Mouse (Mus musculus): ENCODE measurements around the gene Olfr1012.
"Not testable (repeated sequence)": the region's sequence is repeated elsewhere in the genome, so short reads cannot be mapped to it uniquely, and the experiment has no call there.

Olfr1012 gene

DNA sequence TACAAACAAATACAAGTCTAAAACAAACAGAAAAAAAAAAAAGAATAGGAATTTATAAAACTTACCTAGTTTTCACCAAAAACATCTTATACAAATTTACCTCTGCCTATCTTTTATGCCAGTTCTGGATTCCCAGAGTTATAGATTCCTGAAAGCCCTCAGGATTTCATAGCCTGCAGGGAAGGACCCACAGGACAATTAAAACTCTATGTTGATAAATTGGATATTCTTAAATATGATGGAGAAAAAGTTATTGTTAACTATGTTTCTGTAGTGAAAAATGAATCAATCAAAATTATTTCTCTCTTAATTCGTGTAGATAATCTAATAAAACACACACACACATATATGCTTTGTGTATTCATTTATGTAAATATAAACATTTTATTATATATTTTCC lies at the start of gene Olfr1012:
Gene Olfr1012 (minus strand): TSS at position 101 of the 400 bp plus-strand sequence.
- no peak for DNase-seq (ENCODE audit: low spot score)

DNA sequence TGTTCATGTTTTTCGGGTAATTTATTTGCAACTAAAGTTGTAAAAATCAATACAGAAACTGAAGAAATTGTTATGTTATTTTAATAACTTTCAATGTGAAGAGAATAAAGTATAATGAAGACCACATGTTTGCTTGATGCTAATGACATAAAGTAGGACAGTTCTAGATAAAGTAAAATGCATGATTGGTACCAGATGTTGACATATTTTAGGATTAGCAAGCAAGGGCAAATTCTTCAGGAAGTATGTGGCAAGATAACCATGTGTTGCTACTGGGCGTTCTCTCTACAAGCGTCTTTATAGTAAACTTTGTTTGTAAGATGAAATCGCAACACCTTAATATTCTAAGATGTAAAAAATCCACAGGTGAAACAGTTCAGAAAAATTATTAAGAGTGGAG lies 41.9 kb upstream of the Olfr1012 start:
- DNase-seq (ENCODE audit: low spot score), result no peak

DNA sequence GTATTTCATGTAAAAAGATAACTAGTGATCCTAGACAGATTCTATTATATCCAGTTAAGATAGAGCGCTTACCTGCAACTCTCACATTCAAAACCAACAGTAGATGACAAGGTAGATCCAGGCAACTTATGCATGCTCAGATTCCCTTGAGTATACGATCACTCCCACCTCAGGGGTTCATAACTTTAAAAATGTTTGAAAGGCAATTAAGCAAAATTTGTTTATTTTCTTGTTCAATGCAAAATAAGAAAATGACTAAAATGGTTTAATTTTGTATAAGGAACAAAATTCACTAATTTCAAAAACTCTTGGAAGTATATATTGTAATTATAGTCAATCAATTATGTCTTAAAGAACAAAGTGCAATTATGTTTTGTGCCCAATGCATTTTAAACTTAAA lies 39.9 kb upstream of the Olfr1012 start, which contains the start of gene Olfr1016:
Gene Olfr1016 (minus strand): TSS at position 101 of the 400 bp plus-strand sequence.
- no peak for DNase-seq (ENCODE audit: low spot score)

- DNase-seq (ENCODE audit: low spot score), result no peak
These were observed 29.8 kb upstream of the Olfr1012 start for GRCm38 (mm10) chr2:85792331-85792730.

GRCm38 (mm10) chr2:85781717-85782116 lies 19.2 kb upstream of the Olfr1012 start, which contains the start of gene Olfr1015:
Gene Olfr1015 (plus strand): TSS chr2:85782017.
- DNase-seq (ENCODE audit: low spot score), result no peak

DNA sequence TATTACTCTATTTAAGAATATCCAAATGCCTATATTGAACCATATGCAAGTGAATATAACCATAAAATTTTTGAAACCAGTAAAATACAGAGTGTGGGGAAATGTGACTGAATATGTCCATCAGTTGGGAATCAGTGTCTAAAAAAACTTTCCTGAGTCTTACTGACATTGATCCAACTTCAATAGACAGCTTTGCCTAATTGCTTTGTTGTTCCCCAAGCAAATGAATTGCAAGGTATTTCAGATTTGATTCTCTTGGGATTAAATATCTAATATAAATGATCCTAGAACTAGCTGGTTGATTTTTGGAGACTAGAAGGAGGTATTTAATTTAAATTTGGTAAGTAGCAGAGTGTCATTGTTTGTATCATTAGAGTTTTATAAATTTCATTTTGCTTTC lies 9.8 kb upstream of the Olfr1012 start, which contains the start of gene Olfr1014:
Gene Olfr1014 (plus strand): TSS at position 301 of the 400 bp plus-strand sequence.
- DNase-seq (ENCODE audit: low spot score), result no peak

DNA sequence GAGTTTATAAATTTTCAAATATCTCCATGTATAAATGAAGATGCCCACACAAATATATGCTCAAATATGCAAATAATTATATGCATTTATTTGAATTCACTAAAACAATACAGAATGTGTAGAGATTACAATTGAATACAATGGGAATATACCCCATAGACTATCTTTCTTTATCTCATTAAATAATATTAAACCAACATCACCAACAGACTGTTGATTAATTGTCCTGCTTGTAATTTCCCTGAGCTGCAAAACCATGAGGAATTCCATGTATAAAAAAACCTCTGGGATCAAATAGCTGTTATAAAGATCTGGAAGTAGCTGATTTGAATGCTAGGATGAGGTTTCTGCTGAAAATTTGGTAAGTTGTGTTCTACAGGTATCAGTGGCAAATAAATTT lies 4.2 kb upstream of the Olfr1012 start, which contains the start of gene Olfr1013:
Gene Olfr1013 (plus strand): TSS at position 301 of the 400 bp plus-strand sequence.
- DNase-seq (ENCODE audit: low spot score), result no peak

DNA sequence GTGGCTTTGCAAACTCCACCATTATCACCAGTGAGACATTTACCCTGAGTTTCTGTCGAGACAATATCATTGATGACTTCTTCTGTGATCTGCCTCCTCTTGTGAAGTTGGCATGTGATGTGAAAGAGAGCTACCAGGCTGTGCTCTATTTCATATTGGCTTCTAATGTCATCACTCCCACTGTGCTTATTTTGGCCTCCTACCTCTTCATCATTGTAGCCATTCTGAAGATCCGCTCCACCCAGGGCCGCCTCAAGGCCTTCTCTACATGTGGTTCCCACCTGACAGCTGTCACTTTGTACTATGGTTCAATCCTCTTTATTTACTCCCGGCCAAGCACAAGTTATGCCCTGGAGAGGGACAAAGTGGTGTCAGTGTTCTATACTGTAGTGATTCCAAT lies 8.7 kb downstream of the Olfr1012 start:
- DNase-seq (ENCODE audit: low spot score), result no peak

DNA sequence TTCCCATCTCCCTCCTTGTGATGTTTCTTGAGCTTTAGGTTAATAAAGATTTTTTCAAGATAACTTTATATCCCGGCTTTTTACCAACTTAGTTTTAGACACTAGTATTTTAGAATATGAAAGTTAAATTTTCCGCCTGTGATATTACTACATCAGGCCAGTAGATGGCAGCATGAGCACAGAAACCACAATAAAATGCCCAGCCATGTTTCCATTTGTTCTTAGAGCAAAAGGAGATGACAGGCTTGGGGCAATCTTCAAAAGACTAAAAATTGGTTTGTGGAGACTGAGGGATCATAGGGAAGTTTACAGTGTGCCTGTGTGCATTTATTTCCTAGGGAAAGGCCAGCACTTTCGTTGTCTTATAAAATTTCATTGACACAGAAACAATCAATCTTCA lies 36.8 kb downstream of the Olfr1012 start:
- no peak for DNase-seq (ENCODE audit: low spot score)

DNA sequence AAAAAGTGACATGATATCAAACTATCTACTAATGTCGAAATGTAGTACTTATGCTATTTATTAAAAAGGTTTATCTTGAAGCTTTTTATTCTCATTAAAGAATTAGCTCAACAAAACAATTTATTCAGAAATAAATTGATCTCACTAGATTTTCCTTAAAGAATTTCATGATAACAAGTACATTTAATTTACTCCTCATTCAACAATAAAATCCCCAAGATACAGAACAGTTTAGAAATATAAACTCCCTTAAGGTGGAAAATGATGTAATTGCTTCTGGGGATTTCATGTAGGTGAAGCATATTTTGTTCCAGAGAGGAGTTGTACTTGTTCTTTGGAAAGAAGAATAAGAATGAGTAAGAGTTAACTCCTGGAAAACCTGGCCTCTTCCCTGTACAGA lies 47.4 kb downstream of the Olfr1012 start, which contains the start of gene Olfr1009:
Gene Olfr1009 (plus strand): TSS at position 301 of the 400 bp plus-strand sequence.
- no peak for DNase-seq (ENCODE audit: low spot score)

DNA sequence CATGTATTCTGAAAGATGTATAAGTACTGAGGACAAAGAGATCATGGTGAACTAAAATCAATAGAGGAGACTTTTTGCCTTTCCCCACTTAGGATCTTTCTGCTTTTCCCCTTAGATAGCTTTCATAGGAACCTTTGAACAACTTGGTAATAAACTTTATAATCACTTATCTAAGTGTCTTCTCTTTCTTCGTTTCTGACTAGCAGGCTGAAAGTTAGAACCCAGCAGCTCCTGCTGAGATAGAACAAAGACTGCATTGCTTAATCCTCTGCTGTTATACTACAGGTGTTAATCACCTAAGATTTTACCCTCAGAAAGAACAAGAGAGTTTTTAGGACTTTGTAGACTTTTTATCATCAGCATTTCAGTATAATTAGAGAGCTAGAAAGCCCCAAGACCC lies 51.4 kb downstream of the Olfr1012 start:
- DNase-seq (ENCODE audit: low spot score), result no peak

DNA sequence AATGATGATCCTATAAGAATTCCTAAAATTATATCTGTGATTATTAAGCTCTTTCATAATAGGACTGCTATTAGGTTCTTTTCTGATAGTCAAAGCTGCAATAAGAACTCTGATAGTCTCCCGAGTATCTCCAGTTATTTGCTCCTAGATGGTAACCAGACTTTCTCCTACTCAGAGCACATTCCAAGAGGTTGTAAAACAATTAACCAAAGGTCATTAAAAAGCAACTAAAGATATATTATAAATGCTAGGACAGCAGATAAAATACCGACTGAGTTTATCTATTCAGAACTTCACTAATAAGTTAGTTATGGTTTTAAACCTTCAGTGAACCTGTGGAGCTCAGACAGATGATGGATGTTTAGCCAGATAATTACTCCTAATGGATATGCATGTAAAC lies 51.9 kb downstream of the Olfr1012 start:
- not testable (repeated sequence) for DNase-seq (ENCODE audit: low spot score)
